Mouse (Mus musculus): Measurements from ENCODE around the gene Arpc3. TPM values are rescaled to one million over a fixed set of nuclear protein-coding genes. Genes with fewer than 3 reads are reported as not detected.
A peak's percentile ranks its signal among the peaks of the same experiment; 100 is the strongest.

Gene Arpc3
- polyA plus RNA-seq, 1 experiment from 2014 or later: 83.3 TPM

DNA sequence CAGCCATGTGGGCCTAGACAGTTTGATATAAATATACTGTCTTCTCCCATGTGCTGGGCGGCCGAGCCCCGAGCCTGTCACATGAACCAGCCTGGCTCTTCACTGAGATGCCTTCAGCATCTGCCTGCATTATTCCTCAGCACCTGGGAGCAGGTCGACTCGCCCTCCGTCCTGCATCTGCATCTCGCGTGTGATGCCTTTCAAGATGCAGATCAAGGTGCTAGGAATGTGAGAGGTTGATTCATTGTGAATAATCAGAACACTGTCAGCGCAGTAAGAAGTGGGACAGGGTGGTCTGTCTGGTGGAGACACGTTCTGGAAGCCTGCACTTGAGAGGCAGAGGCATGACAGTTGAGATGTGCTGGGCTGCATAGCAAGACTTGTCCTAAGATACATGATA is 52.8 kb downstream of the Arpc3 start:
- peaks cover 87% of the 10 kb centered on the region for H3K36me3 ChIP-seq
- no peak overlapping the region for H3K27ac ChIP-seq
- WGBS: 94% methylated on average over 10 of the region's 10 CpGs
- no peak for ATAC-seq (ENCODE audit: insufficient number of reproducible peaks, insufficient read depth, low FRiP score, low TSS enrichment, low read depth)
- H3K27me3 ChIP-seq: no peaks in the 10 kb centered on the region
- H3K4me1 ChIP-seq (replicated peaks): no peaks in the 10 kb centered on the region
- H3K4me3 ChIP-seq (replicated peaks): no peak overlapping the region
- H3K9me3 ChIP-seq: no peaks in the 10 kb centered on the region
- H3K9ac ChIP-seq (replicated peaks): no peak overlapping the region
- H3K4me2 ChIP-seq: no peak overlapping the region

DNA sequence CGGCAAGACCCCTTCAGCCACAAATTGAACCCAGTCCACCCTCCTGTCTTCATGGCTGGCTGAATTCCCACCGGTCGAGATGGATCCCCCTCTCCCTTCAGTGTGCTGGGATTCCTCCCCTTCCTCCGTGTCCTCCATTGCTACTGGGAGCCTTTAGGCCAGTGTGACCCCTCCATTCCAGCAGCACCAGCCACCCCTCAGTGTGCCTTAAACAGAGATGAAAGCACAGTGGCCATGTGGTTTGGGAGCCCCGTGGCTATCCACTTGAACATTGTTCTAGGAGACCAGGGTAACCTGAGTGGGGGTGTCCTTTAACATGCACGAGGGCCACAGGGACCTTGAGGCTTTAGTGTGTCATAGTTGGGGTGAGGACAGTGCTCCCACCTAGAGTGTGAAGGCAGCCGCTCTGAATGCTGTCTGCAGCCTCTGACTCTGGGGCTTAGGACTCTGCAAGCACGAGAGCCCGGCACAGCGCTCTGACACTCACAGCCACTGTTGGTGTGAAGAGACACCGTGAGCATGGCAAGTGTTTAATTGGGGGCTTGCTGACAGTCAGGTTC is 53.5 kb downstream of the Arpc3 start:
- H3K27me3 ChIP-seq: no peaks in the 10 kb centered on the region
- H3K4me1 ChIP-seq (replicated peaks): no peaks in the 10 kb centered on the region
- no peak for ATAC-seq (ENCODE audit: insufficient number of reproducible peaks, insufficient read depth, low FRiP score, low TSS enrichment, low read depth)
- no peak overlapping the region for H3K9ac ChIP-seq (replicated peaks)
- no peak overlapping the region for H3K4me3 ChIP-seq (replicated peaks)
- H3K4me2 ChIP-seq: no peak overlapping the region
- WGBS: 91% methylated on average over 11 of the region's 11 CpGs
- no peaks in the 10 kb centered on the region for H3K9me3 ChIP-seq
- no peak overlapping the region for H3K27ac ChIP-seq
- peaks cover 82% of the 10 kb centered on the region for H3K36me3 ChIP-seq

DNA sequence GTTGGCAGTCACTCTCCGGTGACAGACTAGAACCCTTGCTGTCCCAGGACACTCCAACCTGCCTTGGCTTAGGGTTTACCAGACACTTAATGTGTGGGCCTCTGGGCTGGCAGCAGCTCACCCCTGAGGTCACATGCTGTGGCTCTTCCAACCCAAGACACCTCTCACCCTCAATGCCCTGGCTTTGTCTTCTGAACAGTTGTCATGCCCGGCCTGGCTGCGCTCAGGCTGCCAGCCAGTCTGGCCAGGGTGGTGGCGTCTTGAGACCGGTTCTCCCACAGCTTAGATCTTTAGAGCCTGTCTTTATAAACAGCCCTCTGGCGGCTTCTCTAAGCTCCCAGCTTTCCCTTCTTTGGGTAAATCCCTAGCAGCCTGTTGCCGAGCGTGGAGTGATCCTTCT is 56.2 kb downstream of the Arpc3 start:
- ATAC-seq (ENCODE audit: insufficient number of reproducible peaks, insufficient read depth, low FRiP score, low TSS enrichment, low read depth): no peak
- no peak overlapping the region for H3K9ac ChIP-seq (replicated peaks)
- WGBS: 89% methylated on average over 8 of the region's 8 CpGs
- no peak overlapping the region for H3K27ac ChIP-seq
- H3K27me3 ChIP-seq: no peaks in the 10 kb centered on the region
- H3K36me3 ChIP-seq: peaks cover 78% of the 10 kb centered on the region
- no peak overlapping the region for H3K4me2 ChIP-seq
- H3K4me3 ChIP-seq (replicated peaks): no peak overlapping the region
- H3K4me1 ChIP-seq (replicated peaks): no peaks in the 10 kb centered on the region
- no peaks in the 10 kb centered on the region for H3K9me3 ChIP-seq

DNA sequence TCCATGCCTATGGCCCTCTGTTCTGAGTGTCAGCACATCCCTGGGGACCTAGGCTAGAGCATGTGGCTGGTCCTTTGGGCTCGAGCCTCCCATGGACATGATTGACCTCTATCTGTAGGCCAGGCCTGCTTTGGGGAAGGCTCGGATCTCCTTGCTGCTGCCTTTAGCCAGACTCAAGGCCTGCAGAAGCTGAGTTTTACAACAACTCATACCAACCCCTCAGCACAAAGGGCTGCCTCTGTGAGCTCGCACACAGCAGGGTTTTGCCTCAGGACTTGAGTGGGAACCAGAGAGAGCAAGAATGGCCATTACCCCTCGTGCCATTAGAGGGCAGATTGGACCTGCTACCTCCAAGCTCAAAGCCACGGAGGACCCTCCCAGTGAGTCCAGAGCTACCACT is 57.2 kb downstream of the Arpc3 start:
- H3K9me3 ChIP-seq: no peaks in the 10 kb centered on the region
- peaks cover 78% of the 10 kb centered on the region for H3K36me3 ChIP-seq
- no peaks in the 10 kb centered on the region for H3K4me1 ChIP-seq (replicated peaks)
- no peak overlapping the region for H3K4me3 ChIP-seq (replicated peaks)
- ATAC-seq (ENCODE audit: insufficient number of reproducible peaks, insufficient read depth, low FRiP score, low TSS enrichment, low read depth): no peak
- H3K27me3 ChIP-seq: no peaks in the 10 kb centered on the region
- no peak overlapping the region for H3K4me2 ChIP-seq
- 82% methylated on average over 5 of the region's 5 CpGs for WGBS
- no peak overlapping the region for H3K9ac ChIP-seq (replicated peaks)
- H3K27ac ChIP-seq: no peak overlapping the region

DNA sequence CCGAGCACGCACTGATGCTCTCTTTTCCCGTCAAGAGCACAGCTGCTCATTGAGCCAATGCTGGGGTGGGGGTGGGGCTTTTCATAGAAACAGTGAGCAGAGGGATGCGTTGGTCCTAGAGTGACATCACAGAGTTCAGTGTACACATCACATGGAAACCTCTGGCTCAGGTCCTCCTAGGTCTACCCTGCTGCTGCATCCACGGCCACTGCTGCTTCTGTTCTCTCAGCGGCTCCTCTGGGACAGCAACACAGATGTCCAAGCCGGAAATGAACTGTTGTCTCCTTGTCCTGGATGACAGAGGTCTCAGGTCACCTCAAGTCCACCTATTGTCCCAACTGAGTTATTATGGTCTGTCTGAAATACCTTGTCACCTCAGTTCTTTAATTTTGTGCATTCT is 58.3 kb downstream of the Arpc3 start:
- H3K4me3 ChIP-seq (replicated peaks): no peak overlapping the region
- no peak overlapping the region for H3K4me2 ChIP-seq
- no peaks in the 10 kb centered on the region for H3K4me1 ChIP-seq (replicated peaks)
- H3K27ac ChIP-seq: no peak overlapping the region
- no peaks in the 10 kb centered on the region for H3K27me3 ChIP-seq
- ATAC-seq (ENCODE audit: insufficient number of reproducible peaks, insufficient read depth, low FRiP score, low TSS enrichment, low read depth): no peak
- H3K9ac ChIP-seq (replicated peaks): no peak overlapping the region
- peaks cover 78% of the 10 kb centered on the region for H3K36me3 ChIP-seq
- no peaks in the 10 kb centered on the region for H3K9me3 ChIP-seq
- 79% methylated on average over 7 of the region's 7 CpGs for WGBS

DNA sequence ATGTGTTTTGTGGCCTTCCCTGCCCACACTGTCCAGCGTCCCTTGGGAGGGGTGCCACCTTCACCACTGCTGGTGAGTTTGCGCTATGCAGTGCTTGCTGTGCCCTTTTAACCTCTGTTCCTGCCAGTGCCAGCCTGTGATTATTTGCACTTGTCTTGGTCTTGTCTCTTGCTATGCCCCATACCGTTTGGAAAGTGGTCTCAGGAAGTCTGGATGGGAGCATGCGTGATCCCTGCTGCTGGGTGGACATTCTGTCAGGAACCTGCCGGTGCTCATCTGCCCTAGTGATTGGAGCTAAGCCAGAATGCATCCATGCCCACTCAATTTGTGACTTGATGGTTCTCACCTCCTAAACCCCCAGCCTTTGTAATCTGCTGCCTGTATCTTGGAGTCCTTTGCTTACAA is 59.2 kb downstream of the Arpc3 start:
- Histone ChIP-seq H3K27ac (no peak overlapping the region), H3K36me3 (peaks cover 78% of the 10 kb centered on the region), H3K9me3 (no peaks in the 10 kb centered on the region), H3K4me2 (no peak overlapping the region), H3K4me1 (replicated peaks) (no peaks in the 10 kb centered on the region), H3K27me3 (no peaks in the 10 kb centered on the region), H3K9ac (replicated peaks) (no peak overlapping the region), H3K4me3 (replicated peaks) (no peak overlapping the region)
- 73% methylated on average over 5 of the region's 5 CpGs for WGBS
- no peak for ATAC-seq (ENCODE audit: insufficient number of reproducible peaks, insufficient read depth, low FRiP score, low TSS enrichment, low read depth)

- 0 out of 2 replicates have a peak overlapping the region, but pooled peaks have one; percentile 30 for H3K27ac ChIP-seq
- H3K36me3 ChIP-seq: peaks cover 78% of the 10 kb centered on the region
- no peak for ATAC-seq (ENCODE audit: insufficient number of reproducible peaks, insufficient read depth, low FRiP score, low TSS enrichment, low read depth)
These were observed 59.6 kb downstream of the Arpc3 start for GRCm38 (mm10) chr5:122451324-122451723.

GRCm38 (mm10) chr5:122452194-122452593 is 60.5 kb downstream of the Arpc3 start:
- ATAC-seq (ENCODE audit: insufficient number of reproducible peaks, insufficient read depth, low FRiP score, low TSS enrichment, low read depth): no peak
- WGBS: 81% methylated on average over 7 of the region's 7 CpGs

More at GRCm38 (mm10) chr5:122451324-122451723, 59.6 kb downstream of the Arpc3 start:
- Histone ChIP-seq H3K27me3 (no peaks in the 10 kb centered on the region), H3K9me3 (no peaks in the 10 kb centered on the region), H3K4me1 (replicated peaks) (no peaks in the 10 kb centered on the region), H3K9ac (replicated peaks) (no peak overlapping the region), H3K4me2 (no peak overlapping the region), H3K4me3 (replicated peaks) (no peak overlapping the region)
- 86% methylated on average over 5 of the region's 5 CpGs for WGBS

DNA sequence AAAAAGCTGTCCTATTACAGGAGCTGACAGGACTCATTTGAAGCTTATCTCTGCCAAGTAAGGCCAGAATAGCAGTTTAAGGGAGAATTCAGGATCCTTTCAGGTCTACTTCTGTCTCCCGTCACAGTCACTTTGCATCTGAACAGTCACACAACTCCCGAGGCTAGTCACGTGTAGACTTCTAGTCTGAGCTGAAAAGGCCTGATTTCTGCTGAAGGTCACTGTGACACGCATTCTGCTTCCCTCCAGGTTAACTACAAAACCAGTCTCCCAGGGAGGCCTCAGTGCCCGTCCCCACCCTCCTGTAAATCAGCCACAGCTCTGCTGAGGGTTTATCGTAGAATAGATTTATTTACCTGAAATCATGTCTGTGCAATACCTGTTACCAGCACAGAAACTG is 61.5 kb downstream of the Arpc3 start:
- WGBS: 81% methylated on average over 6 of the region's 6 CpGs
- H3K4me2 ChIP-seq: no peak overlapping the region
- no peak overlapping the region for H3K4me3 ChIP-seq (replicated peaks)
- peaks cover 89% of the 10 kb centered on the region for H3K36me3 ChIP-seq
- no peaks in the 10 kb centered on the region for H3K9me3 ChIP-seq
- no peak for ATAC-seq (ENCODE audit: insufficient number of reproducible peaks, insufficient read depth, low FRiP score, low TSS enrichment, low read depth)
- H3K27ac ChIP-seq: no peak overlapping the region
- H3K27me3 ChIP-seq: no peaks in the 10 kb centered on the region
- no peak overlapping the region for H3K9ac ChIP-seq (replicated peaks)
- no peaks in the 10 kb centered on the region for H3K4me1 ChIP-seq (replicated peaks)

More at GRCm38 (mm10) chr5:122452194-122452593, 60.5 kb downstream of the Arpc3 start:
- no peak overlapping the region for H3K9ac ChIP-seq (replicated peaks)
- H3K27me3 ChIP-seq: no peaks in the 10 kb centered on the region
- no peaks in the 10 kb centered on the region for H3K4me1 ChIP-seq (replicated peaks)
- no peak overlapping the region for H3K4me2 ChIP-seq
- H3K27ac ChIP-seq: 0 out of 2 replicates have a peak overlapping the region, but pooled peaks have one; percentile 30
- peaks cover 84% of the 10 kb centered on the region for H3K36me3 ChIP-seq
- no peaks in the 10 kb centered on the region for H3K9me3 ChIP-seq
- H3K4me3 ChIP-seq (replicated peaks): no peak overlapping the region

GRCm38 (mm10) chr5:122454442-122454841 is 62.8 kb downstream of the Arpc3 start:
- H3K9me3 ChIP-seq: no peaks in the 10 kb centered on the region
- WGBS: 93% methylated on average over 4 of the region's 4 CpGs
- ATAC-seq (ENCODE audit: insufficient number of reproducible peaks, insufficient read depth, low FRiP score, low TSS enrichment, low read depth): no peak
- H3K4me3 ChIP-seq (replicated peaks): no peak overlapping the region
- H3K27me3 ChIP-seq: no peaks in the 10 kb centered on the region
- no peak overlapping the region; the same call in 1 of the 2 replicates for H3K27ac ChIP-seq
- peaks cover 91% of the 10 kb centered on the region for H3K36me3 ChIP-seq
- H3K4me1 ChIP-seq (replicated peaks): no peaks in the 10 kb centered on the region
- H3K9ac ChIP-seq (replicated peaks): no peak overlapping the region
- no peak overlapping the region for H3K4me2 ChIP-seq

GRCm38 (mm10) chr5:122454883-122455282 is 63.2 kb downstream of the Arpc3 start:
- Histone ChIP-seq H3K27me3 (no peaks in the 10 kb centered on the region), H3K4me3 (replicated peaks) (no peak overlapping the region), H3K36me3 (peaks cover 93% of the 10 kb centered on the region), H3K27ac (no peak overlapping the region), H3K9ac (replicated peaks) (no peak overlapping the region), H3K4me1 (replicated peaks) (no peaks in the 10 kb centered on the region), H3K9me3 (no peaks in the 10 kb centered on the region), H3K4me2 (no peak overlapping the region)
- WGBS: 91% methylated on average over 3 of the region's 3 CpGs
- ATAC-seq (ENCODE audit: insufficient number of reproducible peaks, insufficient read depth, low FRiP score, low TSS enrichment, low read depth): no peak

GRCm38 (mm10) chr5:122455584-122455983 is 63.9 kb downstream of the Arpc3 start:
- WGBS: 92% methylated on average over 3 of the region's 3 CpGs
- no peaks in the 10 kb centered on the region for H3K27me3 ChIP-seq
- no peaks in the 10 kb centered on the region for H3K9me3 ChIP-seq
- ATAC-seq (ENCODE audit: insufficient number of reproducible peaks, insufficient read depth, low FRiP score, low TSS enrichment, low read depth): no peak
- H3K36me3 ChIP-seq: peaks cover 97% of the 10 kb centered on the region
- H3K4me3 ChIP-seq (replicated peaks): no peak overlapping the region
- H3K27ac ChIP-seq: no peak overlapping the region
- H3K4me1 ChIP-seq (replicated peaks): no peaks in the 10 kb centered on the region
- no peak overlapping the region for H3K4me2 ChIP-seq
- H3K9ac ChIP-seq (replicated peaks): no peak overlapping the region

All from limb, embryonic 12.5 days (tissue).